ENCODE assay signal across 8 mouse cellular contexts in genomic region chr2:114200932-114201559, GRCm38 (mm10). TPM values are rescaled to one million over a fixed set of nuclear protein-coding genes. Genes with fewer than 3 reads are reported as not detected.
DNase-seq lines count a peak whose midpoint lies in the region; ATAC-seq and TF ChIP-seq lines count a peak whose summit lies in the region.

Gene Zfp770 (minus strand): TSS chr2:114201469.

- peak within 1 kb of the TSS; percentile 75 for H3K9ac ChIP-seq in lung, embryonic 15.5 days

- H3K4me2 ChIP-seq in lung, embryonic 15.5 days: peak within 1 kb of the TSS; percentile 77

- peak; percentile 94 for TF ChIP-seq POLR2A in olfactory bulb, adult 2 months (IDR thresholded peaks at IDR 0.05; ENCODE audit: insufficient read depth, low read depth, low read length)

- no peaks in the 10 kb centered on the region for H3K9me3 ChIP-seq in hindbrain, embryonic 10.5 days
- H3K9me3 ChIP-seq in lung, embryonic 15.5 days: no peaks in the 10 kb centered on the region

- under 1% methylated on average over 36 of the region's 36 CpGs for WGBS in hindbrain, embryonic 10.5 days
- WGBS in lung, embryonic 15.5 days: 4% methylated on average over 36 of the region's 36 CpGs
- WGBS in olfactory bulb, adult 2 months: under 1% methylated on average over 36 of the region's 36 CpGs

- peak within 1 kb of the TSS; percentile 94 for H3K27ac ChIP-seq in hindbrain, embryonic 10.5 days
- H3K27ac ChIP-seq in lung, embryonic 15.5 days: peak within 1 kb of the TSS; percentile 57
- peak within 1 kb of the TSS; percentile 40 for H3K27ac ChIP-seq in olfactory bulb, adult 2 months (ENCODE audit: insufficient read depth, low read depth, low read length)

- H3K36me3 ChIP-seq in hindbrain, embryonic 10.5 days: peaks cover 14% of the 10 kb centered on the region
- H3K36me3 ChIP-seq in lung, embryonic 15.5 days: peaks cover 13% of the 10 kb centered on the region

- H3K27me3 ChIP-seq in hindbrain, embryonic 10.5 days (ENCODE audit: insufficient read depth, poor library complexity, severe bottlenecking): no peaks in the 10 kb centered on the region
- no peaks in the 10 kb centered on the region for H3K27me3 ChIP-seq in lung, embryonic 15.5 days

- H3K4me3 ChIP-seq in hindbrain, embryonic 10.5 days: peak within 1 kb of the TSS; percentile 82
- peak within 1 kb of the TSS; percentile 75 for H3K4me3 ChIP-seq in lung, embryonic 15.5 days
- peak within 1 kb of the TSS; percentile 85 for H3K4me3 ChIP-seq in olfactory bulb, adult 2 months (ENCODE audit: insufficient read depth, low read depth, low read length)

- peak; percentile 99 for ATAC-seq in frontal cortex, adult (ENCODE audit: low TSS enrichment)
- peak; percentile 91; the same call in 1 of the 2 replicates for ATAC-seq in lung, embryonic 15.5 days (ENCODE audit: borderline replicate concordance, extremely low read depth, low FRiP score, low TSS enrichment)

- H3K4me1 ChIP-seq in hindbrain, embryonic 10.5 days (replicated peaks): peaks cover 14% of the 10 kb centered on the region
- H3K4me1 ChIP-seq in lung, embryonic 15.5 days: peaks cover 10% of the 10 kb centered on the region
- no peaks in the 10 kb centered on the region for H3K4me1 ChIP-seq in olfactory bulb, adult 2 months (ENCODE audit: control insufficient read depth, insufficient read depth, low read length)

- peak; percentile 81 for DNase-seq in Muller cell, postnatal 12 days (ENCODE audit: inconsistent ontology term)
- peak; percentile 83 for DNase-seq in cerebellum, adult 9-10 months
- DNase-seq in hindbrain, embryonic 10.5 days (ENCODE audit: low spot score): peak; percentile 85
- DNase-seq in layer of hippocampus, adult 9-10 months (ENCODE audit: low spot score): peak; percentile 38
- peak; percentile 44 to 52 for DNase-seq in thymus, adult 18-20 months

- TF ChIP-seq CTCF in olfactory bulb, adult 2 months (IDR thresholded peaks at IDR 0.05; ENCODE audit: insufficient read depth, low read depth, low read length): no peak

RNA-seq across cellular contexts. Expression of gene Zfp770, which starts in this region (rescaled TPM):
- 2.3 and 2.9 TPM in 2 replicates for polyA plus RNA-seq in hindbrain, embryonic 10.5 days (2016; fragmentation: Nextera tagmentation; extraction: Ambion mirVana)
- 3.9 and 4.0 TPM in 2 replicates for polyA plus RNA-seq in lung, embryonic 15.5 days (2015; fragmentation: Nextera tagmentation; extraction: Ambion mirVana)
- polyA plus RNA-seq in olfactory bulb, adult 2 months (2012; ENCODE audit: insufficient read depth, insufficient read length, low replicate concordance, missing spikeins): not detected in 2 replicates

Comparison
In these comparisons a context has a peak if more than half of its experiments do, and no peak if none do; other contexts are left out.
1. Peak in every context shown above with its lines: DNase-seq, ATAC-seq, H3K4me3 ChIP-seq and H3K27ac ChIP-seq.
2. H3K27ac ChIP-seq: peak in every context shown above with its lines; median percentile 94 in hindbrain, embryonic 10.5 days; 57 in lung, embryonic 15.5 days; 40 in olfactory bulb, adult 2 months.